Mouse (Mus musculus) heart, embryonic 14.5 days (tissue): ENCODE results near the gene Prpsap1. TPM values are rescaled to one million over a fixed set of nuclear protein-coding genes. Genes with fewer than 3 reads are reported as not detected.

Experiments
- ATAC-seq: fragments of 200-750 bp; cut with Nextera tagmentation; 2 replicates; pipeline ENCODE4 v1.8.0; 2017; ENCODE audit warnings: low read depth, moderate TSS enrichment; ENCODE audit not compliant: insufficient number of reproducible peaks, insufficient read depth, low FRiP score
- H3K27ac ChIP-seq, 2 experiments: fragments of 200-500 bp in 1 of 2; fragments of 300-500 bp in 1 of 2; sonication (generic) in 1 of 2; replicated peaks in 1 of 2; 2 replicates each; pipeline ENCODE4 v1.5.1; 2012 to 2014; ENCODE audit warnings: low read depth in 2 of 2, low read length in 2 of 2, control low read depth in 1 of 2, mild to moderate bottlenecking in 1 of 2, mixed read lengths in 1 of 2; ENCODE audit not compliant: control insufficient read depth in 1 of 2, insufficient read depth in 1 of 2
- H3K27me3 ChIP-seq: fragments of 300-500 bp; sonication (generic); 2 replicates; pipeline ENCODE4 v1.6.1; 2014; ENCODE audit warnings: mild to moderate bottlenecking, low read length, control low read depth; ENCODE audit not compliant: control insufficient read depth, insufficient read depth
- H3K36me3 ChIP-seq: fragments of 300-500 bp; sonication (generic); 2 replicates; pipeline ENCODE4 v1.6.1; 2014; ENCODE audit warnings: mild to moderate bottlenecking, control low read depth, low read length, mixed read lengths; ENCODE audit not compliant: control insufficient read depth, insufficient read depth
- H3K4me1 ChIP-seq, 2 experiments: fragments of 200-500 bp in 1 of 2; fragments of 300-500 bp in 1 of 2; sonication (generic) in 1 of 2; 2 replicates each; pipeline ENCODE4 v1.6.1; 2012 to 2014; ENCODE audit warnings: low read length in 2 of 2, control low read depth in 1 of 2, mixed read lengths in 1 of 2; ENCODE audit not compliant: control insufficient read depth in 2 of 2, insufficient read depth in 2 of 2
- H3K4me2 ChIP-seq: fragments of 300-500 bp; sonication (generic); 2 replicates; pipeline ENCODE4 v1.6.1; 2014; ENCODE audit warnings: mild to moderate bottlenecking, low read length
- H3K4me3 ChIP-seq, 2 experiments: fragments of 200-500 bp in 1 of 2; fragments of 300-500 bp in 1 of 2; sonication (generic) in 1 of 2; 2 replicates each; pipeline ENCODE4 v1.5.1; 2012 to 2014; ENCODE audit warnings: low read length in 2 of 2, mild to moderate bottlenecking in 2 of 2, control low read depth in 1 of 2, low read depth in 1 of 2, moderate library complexity in 1 of 2; ENCODE audit not compliant: control insufficient read depth in 1 of 2, insufficient read depth in 1 of 2
- H3K9ac ChIP-seq: fragments of 300-500 bp; sonication (generic); 2 replicates; pipeline ENCODE4 v1.6.1; 2014; ENCODE audit warnings: mild to moderate bottlenecking, low read length
- H3K9me3 ChIP-seq: fragments of 300-500 bp; sonication (generic); 2 replicates; pipeline ENCODE4 v1.6.1; 2016; ENCODE audit warnings: low read length, control low read depth; ENCODE audit not compliant: control insufficient read depth
- WGBS: fragments of 180-500 bp; shearing (Covaris S2); extraction: QIAGEN DNeasy Blood & Tissue Kit; methylation state at CpG from one replicate; pipeline ENCODE4 v1.1.7; 2014; 5-methylcytosine and 5-hydroxymethylcytosine counted together
- polyA plus RNA-seq: library from polyadenylated mRNA; unstranded; fragments of >200 nt; fragmentation: Nextera tagmentation; extraction: Ambion mirVana; gene quantifications from 2 replicates; pipeline ENCODE4 v1.2.1, GENCODE M21; 2014

Prpsap1 gene
- polyA plus RNA-seq, 1 experiment from 2014 or later = 93.4 TPM

- Histone ChIP-seq H3K9ac (no peak overlapping the region), H3K27me3 (no peaks in the 10 kb centered on the region), H3K4me2 (no peak overlapping the region), H3K9me3 (no peaks in the 10 kb centered on the region), H3K27ac (no peak overlapping the region), H3K36me3 (peaks cover 97% of the 10 kb centered on the region), H3K4me1 (0 out of 4 replicates have a peak, but pooled peaks cover 2 to 5% of the 10 kb centered on the region in 2 experiments), H3K4me3 (no peak overlapping the region)
- WGBS = 94% methylated on average over 8 of the region's 8 CpGs
- no peak for ATAC-seq
Observed at GRCm38 (mm10) chr11:116480975-116481374, 13.0 kb downstream of the Prpsap1 start.

- Histone ChIP-seq H3K27ac (no peak overlapping the region), H3K36me3 (peaks cover 97% of the 10 kb centered on the region), H3K9me3 (no peaks in the 10 kb centered on the region), H3K9ac (no peak overlapping the region), H3K27me3 (no peaks in the 10 kb centered on the region), H3K4me1 (0 out of 4 replicates have a peak, but pooled peaks cover 2 to 5% of the 10 kb centered on the region in 2 experiments), H3K4me2 (no peak overlapping the region), H3K4me3 (no peak overlapping the region)
- WGBS = 33% methylated on average over 8 of the region's 8 CpGs
- no peak for ATAC-seq
Observed at GRCm38 (mm10) chr11:116479832-116480231, 14.2 kb downstream of the Prpsap1 start.

GRCm38 (mm10) chr11:116478978-116479377 is 15.0 kb downstream of the Prpsap1 start:
- 91% methylated on average over 7 of the region's 7 CpGs for WGBS
- H3K9me3 ChIP-seq = no peaks in the 10 kb centered on the region

GRCm38 (mm10) chr11:116477160-116477759 is 16.7 kb downstream of the Prpsap1 start:
- ATAC-seq = no peak
- peaks cover 100% of the 10 kb centered on the region for H3K36me3 ChIP-seq
- H3K27ac ChIP-seq = no peak overlapping the region
- no peak overlapping the region for H3K4me3 ChIP-seq
- H3K9ac ChIP-seq = no peak overlapping the region
- H3K4me2 ChIP-seq = no peak overlapping the region
- 94% methylated on average over 15 of the region's 15 CpGs for WGBS
- no peaks in the 10 kb centered on the region for H3K27me3 ChIP-seq
- H3K9me3 ChIP-seq = no peaks in the 10 kb centered on the region
- 0 out of 4 replicates have a peak, but pooled peaks cover 2 to 5% of the 10 kb centered on the region in 2 experiments for H3K4me1 ChIP-seq

More at GRCm38 (mm10) chr11:116478978-116479377, 15.0 kb downstream of the Prpsap1 start:
- Histone ChIP-seq H3K36me3 (peaks cover 97% of the 10 kb centered on the region), H3K27ac (no peak overlapping the region), H3K4me2 (no peak overlapping the region), H3K4me1 (0 out of 4 replicates have a peak, but pooled peaks cover 2 to 5% of the 10 kb centered on the region in 2 experiments), H3K4me3 (no peak overlapping the region), H3K9ac (no peak overlapping the region), H3K27me3 (no peaks in the 10 kb centered on the region)
- ATAC-seq = no peak

GRCm38 (mm10) chr11:116476696-116477095 is 17.3 kb downstream of the Prpsap1 start:
- WGBS = 86% methylated on average over 6 of the region's 6 CpGs
- Histone ChIP-seq H3K4me2 (no peak overlapping the region), H3K36me3 (peaks cover 100% of the 10 kb centered on the region), H3K27me3 (no peaks in the 10 kb centered on the region), H3K4me3 (no peak overlapping the region), H3K9me3 (no peaks in the 10 kb centered on the region), H3K9ac (peak overlapping the region; percentile 30; the same call in 1 of the 2 replicates), H3K4me1 (0 out of 4 replicates have a peak, but pooled peaks cover 2 to 5% of the 10 kb centered on the region in 2 experiments), H3K27ac (peak overlapping the region in 1 of 2 experiments; percentile 64; a peak in 2 of 4 replicates)
- ATAC-seq = no peak

GRCm38 (mm10) chr11:116476041-116476440 is 18.0 kb downstream of the Prpsap1 start:
- Histone ChIP-seq H3K27ac (peak overlapping the region; percentile 25 to 64; a peak in 3 of 4 replicates), H3K9me3 (no peaks in the 10 kb centered on the region), H3K27me3 (no peaks in the 10 kb centered on the region), H3K4me3 (no peak overlapping the region), H3K4me1 (peaks cover 2 to 10% of the 10 kb centered on the region in 2 experiments; a peak in 1 of 4 replicates), H3K36me3 (peaks cover 100% of the 10 kb centered on the region), H3K4me2 (no peak overlapping the region), H3K9ac (no peak overlapping the region; the same call in 1 of the 2 replicates)
- ATAC-seq = no peak
- WGBS = 84% methylated on average over 10 of the region's 10 CpGs

GRCm38 (mm10) chr11:116472275-116472674 is 21.7 kb downstream of the Prpsap1 start:
- ATAC-seq = no peak
- Histone ChIP-seq H3K9me3 (no peaks in the 10 kb centered on the region), H3K27me3 (no peaks in the 10 kb centered on the region), H3K4me2 (no peak overlapping the region), H3K9ac (no peak overlapping the region), H3K36me3 (peaks cover 77% of the 10 kb centered on the region), H3K4me3 (no peak overlapping the region), H3K4me1 (peaks cover 5 to 10% of the 10 kb centered on the region in 2 experiments; a peak in 2 of 4 replicates), H3K27ac (no peak overlapping the region)
- WGBS = 67% methylated on average over 4 of the region's 4 CpGs
